Mouse (Mus musculus): ENCODE measurements around the gene Mrnip. TPM values are rescaled to one million over a fixed set of nuclear protein-coding genes. Genes with fewer than 3 reads are reported as not detected.

Gene Mrnip
- polyA plus RNA-seq, 1 experiment from 2014 or later, result 7.9 TPM

DNA sequence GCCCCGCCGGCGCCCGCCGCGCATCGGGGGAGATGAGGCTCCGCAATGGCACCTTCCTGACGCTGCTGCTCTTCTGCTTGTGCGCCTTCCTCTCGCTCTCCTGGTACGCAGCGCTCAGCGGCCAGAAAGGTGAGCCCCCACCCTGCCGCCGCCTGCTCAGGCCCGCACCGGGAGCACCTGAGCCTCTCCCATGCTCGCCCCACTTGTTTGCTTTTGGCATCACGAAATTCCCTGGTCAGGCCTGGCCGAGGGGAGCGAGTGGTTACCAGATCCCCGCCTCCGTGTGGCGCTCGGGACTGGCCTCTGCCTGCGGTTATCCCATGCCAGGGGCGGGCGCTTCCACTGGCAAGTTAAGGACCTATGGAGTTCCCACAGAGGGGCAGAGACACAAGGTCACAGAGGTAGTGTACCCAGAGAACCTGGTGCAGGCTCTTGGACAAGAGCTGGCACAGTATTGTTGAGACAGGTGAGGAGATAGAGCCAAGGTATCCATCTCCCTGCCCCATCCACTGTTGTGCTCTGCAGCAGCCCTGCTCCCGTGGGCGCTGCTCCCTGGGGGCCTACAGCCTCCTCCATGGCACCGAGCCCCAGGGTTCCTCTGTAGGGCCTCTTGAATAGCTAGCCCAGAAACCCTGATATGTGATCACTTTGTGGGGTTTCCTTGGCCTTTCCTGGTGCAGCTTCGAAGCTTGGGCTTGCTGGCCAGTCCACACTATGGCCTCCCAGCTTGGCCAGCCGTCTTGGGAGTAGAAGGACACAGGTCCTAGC is 51.6 kb downstream of the Mrnip start:
- Histone ChIP-seq H3K36me3 (ENCODE audit: control insufficient read depth, insufficient read depth) (peaks cover 2% of the 10 kb centered on the region; the same call in 1 of the 2 replicates), H3K4me1 (ENCODE audit: control insufficient read depth, low read depth, low read length) (peaks cover 56% of the 10 kb centered on the region), H3K27ac (ENCODE audit: low read length) (peak overlapping the region; percentile 98), H3K4me3 (ENCODE audit: low read depth, low read length) (peak overlapping the region; percentile 88), H3K9ac (ENCODE audit: low read depth, low read length) (peak overlapping the region; percentile 97), H3K9me3 (replicated peaks; ENCODE audit: control insufficient read depth, low read length) (no peaks in the 10 kb centered on the region), H3K4me2 (ENCODE audit: low read depth, low read length) (peak overlapping the region; percentile 80), H3K27me3 (ENCODE audit: control insufficient read depth, insufficient read depth, low read depth, low read length) (no peaks in the 10 kb centered on the region)
- under 1% methylated on average over 33 of the region's 34 CpGs for WGBS (ENCODE audit: insufficient replicate concordance)
- ATAC-seq (ENCODE audit: low read depth), result peak; percentile 7

DNA sequence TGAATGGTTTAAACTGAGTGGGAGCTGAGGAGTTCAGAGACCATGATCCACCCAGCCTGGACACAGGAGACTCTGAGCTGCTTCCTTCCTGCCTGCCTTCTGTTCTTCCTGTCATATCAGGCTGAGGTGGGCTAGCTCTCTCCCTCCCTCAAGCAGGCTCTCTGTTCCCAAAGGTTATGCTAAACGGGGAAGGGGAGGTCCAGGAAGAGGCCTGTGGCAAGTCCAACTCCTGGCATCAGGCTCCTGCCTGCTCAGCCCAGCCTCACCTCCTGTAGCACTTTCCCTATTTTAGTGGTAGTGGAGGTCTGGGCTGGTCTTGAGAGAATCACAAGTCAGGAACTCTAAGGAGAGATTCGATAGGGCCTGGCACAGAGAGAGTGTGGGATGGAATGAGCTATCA is 52.2 kb downstream of the Mrnip start:
- H3K4me3 ChIP-seq (ENCODE audit: low read depth, low read length), result peak overlapping the region; percentile 88
- no peaks in the 10 kb centered on the region for H3K9me3 ChIP-seq (replicated peaks; ENCODE audit: control insufficient read depth, low read length)
- H3K27ac ChIP-seq (ENCODE audit: low read length), result peak overlapping the region; percentile 98
- peak overlapping the region; percentile 80 for H3K4me2 ChIP-seq (ENCODE audit: low read depth, low read length)
- peaks cover 59% of the 10 kb centered on the region for H3K4me1 ChIP-seq (ENCODE audit: control insufficient read depth, low read depth, low read length)
- WGBS (ENCODE audit: insufficient replicate concordance), result 9% methylated on average over 2 of the region's 2 CpGs
- no peaks in the 10 kb centered on the region for H3K27me3 ChIP-seq (ENCODE audit: control insufficient read depth, insufficient read depth, low read depth, low read length)
- H3K9ac ChIP-seq (ENCODE audit: low read depth, low read length), result peak overlapping the region; percentile 97
- peaks cover 6% of the 10 kb centered on the region for H3K36me3 ChIP-seq (ENCODE audit: control insufficient read depth, insufficient read depth)
- ATAC-seq (ENCODE audit: low read depth), result no peak

DNA sequence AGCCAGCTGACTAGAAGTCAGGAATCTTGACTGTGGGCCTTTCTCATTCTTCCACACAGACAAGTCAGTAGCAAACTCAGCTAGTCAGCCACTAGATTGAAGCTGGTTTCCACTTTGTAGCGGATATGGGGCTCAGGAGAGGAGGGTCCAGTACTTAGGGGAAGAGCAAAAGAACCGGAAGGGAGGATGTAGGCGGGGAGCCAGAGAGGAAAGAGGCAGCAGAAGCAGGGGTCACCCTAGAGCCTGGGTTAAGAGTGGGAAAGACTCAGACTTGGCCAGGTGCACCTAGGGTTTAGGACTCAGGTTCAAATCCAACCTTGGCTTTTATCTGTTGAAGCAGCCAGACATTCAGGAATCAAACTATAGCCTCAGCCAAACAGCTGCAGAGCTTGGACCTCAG is 53.0 kb downstream of the Mrnip start:
- peaks cover 59% of the 10 kb centered on the region for H3K4me1 ChIP-seq (ENCODE audit: control insufficient read depth, low read depth, low read length)
- H3K27ac ChIP-seq (ENCODE audit: low read length), result peak overlapping the region; percentile 63
- peak overlapping the region; percentile 80 for H3K4me2 ChIP-seq (ENCODE audit: low read depth, low read length)
- H3K9me3 ChIP-seq (replicated peaks; ENCODE audit: control insufficient read depth, low read length), result no peaks in the 10 kb centered on the region
- WGBS (ENCODE audit: insufficient replicate concordance), result 69% methylated on average over 3 of the region's 3 CpGs
- peak overlapping the region; percentile 97; the same call in 1 of the 2 replicates for H3K9ac ChIP-seq (ENCODE audit: low read depth, low read length)
- H3K4me3 ChIP-seq (ENCODE audit: low read depth, low read length), result peak overlapping the region; percentile 88
- H3K36me3 ChIP-seq (ENCODE audit: control insufficient read depth, insufficient read depth), result peaks cover 12% of the 10 kb centered on the region
- H3K27me3 ChIP-seq (ENCODE audit: control insufficient read depth, insufficient read depth, low read depth, low read length), result no peaks in the 10 kb centered on the region
- no peak for ATAC-seq (ENCODE audit: low read depth)

DNA sequence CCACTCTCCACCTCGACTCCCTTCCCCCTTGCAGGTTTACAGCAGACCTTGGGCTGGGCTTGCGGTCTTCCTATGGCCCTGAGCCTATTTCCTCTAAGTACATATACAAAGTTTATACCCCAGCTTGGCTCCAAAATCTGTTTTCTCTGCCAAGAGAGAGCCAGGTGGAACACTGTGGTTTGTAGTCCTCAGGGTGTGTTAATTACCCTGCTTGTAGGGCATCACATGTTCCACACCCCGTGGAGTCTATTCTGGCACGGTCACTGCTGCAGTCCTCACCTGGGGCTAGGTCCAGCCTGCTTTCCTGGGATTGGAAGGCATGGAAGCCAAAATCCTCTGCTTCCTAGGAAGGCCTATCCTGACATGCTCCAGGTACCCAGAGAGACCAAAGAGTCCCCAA is 53.5 kb downstream of the Mrnip start:
- Histone ChIP-seq H3K36me3 (ENCODE audit: control insufficient read depth, insufficient read depth) (peaks cover 17% of the 10 kb centered on the region), H3K27ac (ENCODE audit: low read length) (no peak overlapping the region), H3K4me2 (ENCODE audit: low read depth, low read length) (no peak overlapping the region), H3K9ac (ENCODE audit: low read depth, low read length) (no peak overlapping the region), H3K4me3 (ENCODE audit: low read depth, low read length) (no peak overlapping the region), H3K4me1 (ENCODE audit: control insufficient read depth, low read depth, low read length) (peaks cover 58% of the 10 kb centered on the region), H3K27me3 (ENCODE audit: control insufficient read depth, insufficient read depth, low read depth, low read length) (no peaks in the 10 kb centered on the region), H3K9me3 (replicated peaks; ENCODE audit: control insufficient read depth, low read length) (no peaks in the 10 kb centered on the region)
- ATAC-seq (ENCODE audit: low read depth), result no peak
- WGBS (ENCODE audit: insufficient replicate concordance), result 86% methylated on average over 4 of the region's 4 CpGs

DNA sequence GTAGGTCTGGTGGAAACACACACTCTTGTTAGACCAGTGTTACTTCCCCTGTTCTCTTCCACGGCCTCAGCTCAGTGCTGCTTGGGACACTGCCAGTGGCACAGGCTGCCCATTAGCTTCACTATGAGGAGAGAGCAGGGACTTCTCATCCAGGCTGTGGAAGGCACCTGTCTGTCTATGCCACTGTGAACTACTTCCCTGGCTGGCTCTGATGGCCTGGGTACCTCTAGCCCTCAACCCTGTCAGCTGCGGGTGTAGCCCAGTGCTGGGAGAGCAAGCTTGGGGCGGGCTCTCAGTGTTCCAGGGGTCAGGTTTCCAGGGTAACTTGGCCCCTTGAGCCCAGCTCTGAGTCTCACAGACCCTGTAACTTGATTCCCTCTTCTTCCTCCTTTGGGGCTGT is 54.5 kb downstream of the Mrnip start:
- Histone ChIP-seq H3K9ac (ENCODE audit: low read depth, low read length) (peak overlapping the region; percentile 22; the same call in 1 of the 2 replicates), H3K4me3 (ENCODE audit: low read depth, low read length) (no peak overlapping the region), H3K4me2 (ENCODE audit: low read depth, low read length) (no peak overlapping the region), H3K9me3 (replicated peaks; ENCODE audit: control insufficient read depth, low read length) (no peaks in the 10 kb centered on the region), H3K4me1 (ENCODE audit: control insufficient read depth, low read depth, low read length) (peaks cover 49% of the 10 kb centered on the region), H3K27me3 (ENCODE audit: control insufficient read depth, insufficient read depth, low read depth, low read length) (no peaks in the 10 kb centered on the region), H3K27ac (ENCODE audit: low read length) (peak overlapping the region; percentile 43), H3K36me3 (ENCODE audit: control insufficient read depth, insufficient read depth) (peaks cover 27% of the 10 kb centered on the region)
- WGBS (ENCODE audit: insufficient replicate concordance), result 63% methylated on average over 3 of the region's 3 CpGs
- no peak for ATAC-seq (ENCODE audit: low read depth)

DNA sequence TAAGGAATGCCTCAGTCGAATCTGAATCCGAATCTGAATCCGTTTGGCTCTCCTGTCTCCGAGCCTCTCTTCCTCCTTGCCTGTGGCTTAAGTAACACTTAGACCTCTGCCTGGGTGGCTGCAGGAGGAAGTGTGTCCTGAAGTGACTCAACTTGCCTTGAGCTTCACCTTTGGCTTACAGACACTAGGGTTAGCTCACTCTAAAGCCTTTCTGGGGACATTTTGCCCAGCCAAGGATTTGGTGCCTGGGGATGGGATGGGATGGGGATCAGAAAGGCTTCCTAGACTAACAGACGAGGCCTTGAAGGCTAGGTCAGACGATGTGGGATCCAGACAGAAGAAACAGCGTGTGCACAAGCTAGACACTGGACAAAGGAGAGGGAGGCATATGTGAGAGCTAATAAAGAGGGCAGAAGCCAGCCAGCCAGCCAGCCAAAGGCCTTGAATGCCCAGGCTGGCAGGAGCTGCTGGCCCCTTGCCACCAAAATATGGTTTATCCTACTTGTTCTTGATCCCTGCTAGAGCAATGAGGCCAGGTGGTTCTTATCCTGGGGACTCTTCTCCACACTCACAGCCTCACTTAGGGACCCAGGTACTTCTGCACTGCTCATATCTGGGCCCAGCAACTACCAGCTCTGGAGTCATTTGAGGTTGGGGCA is 55.1 kb downstream of the Mrnip start:
- Histone ChIP-seq H3K9me3 (replicated peaks; ENCODE audit: control insufficient read depth, low read length) (no peaks in the 10 kb centered on the region), H3K4me1 (ENCODE audit: control insufficient read depth, low read depth, low read length) (peaks cover 44% of the 10 kb centered on the region), H3K4me3 (ENCODE audit: low read depth, low read length) (no peak overlapping the region), H3K4me2 (ENCODE audit: low read depth, low read length) (no peak overlapping the region), H3K36me3 (ENCODE audit: control insufficient read depth, insufficient read depth) (peaks cover 34% of the 10 kb centered on the region), H3K27me3 (ENCODE audit: control insufficient read depth, insufficient read depth, low read depth, low read length) (no peaks in the 10 kb centered on the region), H3K27ac (ENCODE audit: low read length) (peak overlapping the region; percentile 38), H3K9ac (ENCODE audit: low read depth, low read length) (no peak overlapping the region)
- 67% methylated on average over 7 of the region's 7 CpGs for WGBS (ENCODE audit: insufficient replicate concordance)
- ATAC-seq (ENCODE audit: low read depth), result no peak

DNA sequence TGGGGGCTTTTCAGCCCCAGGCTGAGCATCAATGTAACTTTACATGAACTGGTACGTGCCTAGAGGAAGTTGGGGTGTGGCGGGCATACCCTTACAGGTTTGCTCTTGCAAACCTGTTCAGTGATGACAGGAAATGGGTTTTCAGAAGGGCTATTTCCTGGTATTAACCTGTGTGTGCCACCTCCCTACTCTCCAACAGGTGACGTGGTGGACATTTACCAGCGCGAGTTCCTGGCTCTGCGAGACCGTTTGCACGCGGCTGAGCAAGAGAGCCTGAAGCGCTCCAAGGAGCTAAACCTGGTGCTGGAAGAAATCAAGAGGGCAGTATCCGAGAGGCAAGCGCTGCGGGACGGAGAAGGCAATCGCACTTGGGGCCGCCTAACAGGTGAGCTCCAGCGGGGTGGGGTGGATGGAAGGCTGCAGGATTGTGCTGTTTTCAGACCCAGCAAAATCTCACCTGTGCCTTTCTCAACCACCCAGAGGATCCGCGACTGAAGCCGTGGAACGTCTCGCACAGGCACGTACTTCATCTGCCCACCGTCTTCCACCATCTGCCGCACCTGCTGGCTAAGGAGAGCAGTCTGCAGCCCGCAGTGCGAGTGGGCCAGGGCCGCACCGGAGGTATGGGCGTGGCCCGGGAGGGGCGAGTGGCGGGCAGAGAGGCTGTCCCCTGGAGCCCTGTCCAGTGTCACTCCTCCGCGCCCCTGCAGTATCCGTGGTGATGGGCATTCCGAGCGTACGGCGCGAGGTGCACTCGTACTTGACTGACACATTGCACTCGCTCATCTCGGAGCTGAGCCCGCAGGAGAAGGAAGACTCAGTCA is 56.4 kb downstream of the Mrnip start:
- H3K4me2 ChIP-seq (ENCODE audit: low read depth, low read length), result peak overlapping the region; percentile 35; the same call in 1 of the 2 replicates
- no peaks in the 10 kb centered on the region for H3K9me3 ChIP-seq (replicated peaks; ENCODE audit: control insufficient read depth, low read length)
- H3K9ac ChIP-seq (ENCODE audit: low read depth, low read length), result no peak overlapping the region
- H3K27ac ChIP-seq (ENCODE audit: low read length), result no peak overlapping the region
- 0 out of 2 replicates have a peak overlapping the region, but pooled peaks have one; percentile 15 for H3K4me3 ChIP-seq (ENCODE audit: low read depth, low read length)
- H3K4me1 ChIP-seq (ENCODE audit: control insufficient read depth, low read depth, low read length), result peaks cover 44% of the 10 kb centered on the region
- ATAC-seq (ENCODE audit: low read depth), result no peak
- peaks cover 39% of the 10 kb centered on the region for H3K36me3 ChIP-seq (ENCODE audit: control insufficient read depth, insufficient read depth)
- 69% methylated on average over 45 of the region's 45 CpGs for WGBS (ENCODE audit: insufficient replicate concordance)
- no peaks in the 10 kb centered on the region for H3K27me3 ChIP-seq (ENCODE audit: control insufficient read depth, insufficient read depth, low read depth, low read length)

DNA sequence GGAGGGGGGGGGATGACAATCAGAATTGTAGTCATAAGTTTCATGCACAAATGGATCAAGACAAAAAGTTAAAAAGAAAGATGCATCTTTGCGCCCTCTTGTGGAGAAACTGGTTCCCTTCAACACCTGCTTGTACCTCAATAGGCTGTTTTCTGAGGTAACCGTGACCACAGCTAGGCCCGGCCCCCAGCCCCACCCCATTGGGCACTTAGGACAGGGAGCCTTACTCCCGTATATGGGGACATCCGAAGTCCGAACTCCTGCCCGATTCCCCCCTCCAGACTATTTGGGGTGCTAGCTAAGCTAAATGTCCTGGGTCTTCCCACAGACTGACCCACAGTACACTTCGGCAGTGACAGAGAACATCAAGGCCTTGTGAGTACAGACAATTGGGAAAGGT is 57.2 kb downstream of the Mrnip start:
- Histone ChIP-seq H3K27me3 (ENCODE audit: control insufficient read depth, insufficient read depth, low read depth, low read length) (no peaks in the 10 kb centered on the region), H3K9me3 (replicated peaks; ENCODE audit: control insufficient read depth, low read length) (no peaks in the 10 kb centered on the region), H3K27ac (ENCODE audit: low read length) (no peak overlapping the region), H3K4me2 (ENCODE audit: low read depth, low read length) (peak overlapping the region; percentile 35; the same call in 1 of the 2 replicates), H3K4me3 (ENCODE audit: low read depth, low read length) (no peak overlapping the region), H3K4me1 (ENCODE audit: control insufficient read depth, low read depth, low read length) (peaks cover 44% of the 10 kb centered on the region), H3K9ac (ENCODE audit: low read depth, low read length) (no peak overlapping the region), H3K36me3 (ENCODE audit: control insufficient read depth, insufficient read depth) (peaks cover 39% of the 10 kb centered on the region)
- ATAC-seq (ENCODE audit: low read depth), result no peak
- WGBS (ENCODE audit: insufficient replicate concordance), result 28% methylated on average over 8 of the region's 8 CpGs

All from liver, embryonic 16.5 days (tissue).